Mouse (Mus musculus): ENCODE measurements around the gene Fhad1.

The Fhad1 gene

GRCm38 (mm10) chr4:141976163-141976562 lies 38.7 kb downstream of the Fhad1 start:
- DNase-seq = no peak

GRCm38 (mm10) chr4:141964575-141964974 lies 50.3 kb downstream of the Fhad1 start:
- DNase-seq = no peak

GRCm38 (mm10) chr4:141963907-141964306 lies 51.0 kb downstream of the Fhad1 start:
- no peak for DNase-seq

GRCm38 (mm10) chr4:141962811-141963685 lies 51.8 kb downstream of the Fhad1 start:
- peak in 1 of 2 experiments; percentile 51 for DNase-seq

- DNase-seq = no peak
Measured at GRCm38 (mm10) chr4:141960037-141960436, 54.8 kb downstream of the Fhad1 start.

GRCm38 (mm10) chr4:141959615-141960014 lies 55.3 kb downstream of the Fhad1 start:
- DNase-seq = no peak

- no peak for DNase-seq
Measured at GRCm38 (mm10) chr4:141958614-141959375, 56.1 kb downstream of the Fhad1 start.

GRCm38 (mm10) chr4:141958188-141958587 lies 56.7 kb downstream of the Fhad1 start:
- DNase-seq = peak; percentile 28 to 71

GRCm38 (mm10) chr4:141957740-141958139 lies 57.1 kb downstream of the Fhad1 start:
- DNase-seq = no peak

- DNase-seq = no peak
Measured at GRCm38 (mm10) chr4:141956931-141957330, 58.0 kb downstream of the Fhad1 start.

GRCm38 (mm10) chr4:141954770-141955720 lies 59.8 kb downstream of the Fhad1 start:
- no peak for DNase-seq

- no peak for DNase-seq
Measured at GRCm38 (mm10) chr4:141953859-141954258, 61.0 kb downstream of the Fhad1 start.

GRCm38 (mm10) chr4:141953291-141953690 lies 61.6 kb downstream of the Fhad1 start:
- no peak for DNase-seq

GRCm38 (mm10) chr4:141952824-141953223 lies 62.1 kb downstream of the Fhad1 start:
- DNase-seq = no peak

GRCm38 (mm10) chr4:141952114-141952513 lies 62.8 kb downstream of the Fhad1 start:
- peak; percentile 16 to 20 for DNase-seq

- DNase-seq = no peak
Measured at GRCm38 (mm10) chr4:141949436-141949835, 65.4 kb downstream of the Fhad1 start.

- DNase-seq = no peak
Measured at GRCm38 (mm10) chr4:141948822-141949221, 66.1 kb downstream of the Fhad1 start.

GRCm38 (mm10) chr4:141942403-141942802 lies 72.5 kb downstream of the Fhad1 start:
- DNase-seq = no peak

GRCm38 (mm10) chr4:141941289-141941688 lies 73.6 kb downstream of the Fhad1 start:
- DNase-seq = no peak

- no peak for DNase-seq
Measured at GRCm38 (mm10) chr4:141938535-141938934, 76.3 kb downstream of the Fhad1 start.

GRCm38 (mm10) chr4:141932785-141933574 lies 81.9 kb downstream of the Fhad1 start:
- no peak for DNase-seq

- no peak for DNase-seq
Measured at GRCm38 (mm10) chr4:141931526-141931925, 83.4 kb downstream of the Fhad1 start.
